8 mouse cellular contexts compared by ENCODE assay signal in the genomic region with DNA sequence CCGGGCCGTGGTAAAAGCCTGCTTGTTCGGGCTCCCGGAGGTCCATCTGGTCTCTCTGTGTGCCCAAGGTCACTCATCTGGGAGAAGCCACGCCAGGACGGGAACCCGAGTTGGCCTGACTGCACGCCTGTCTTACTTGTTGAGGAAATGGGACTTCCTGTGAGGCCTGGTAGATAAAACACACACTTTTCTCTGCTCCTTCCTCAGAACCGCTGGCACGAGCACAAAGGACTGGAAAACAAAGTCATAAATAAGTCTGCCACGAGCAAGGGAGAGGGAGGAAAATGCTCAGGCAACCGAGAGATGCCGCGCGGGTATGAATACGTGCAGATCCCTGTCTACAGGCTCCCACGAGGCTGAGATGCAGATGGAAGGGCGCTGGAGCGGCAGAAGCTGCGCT.
DNase-seq lines count a peak whose midpoint lies in the region; ATAC-seq lines count a peak whose summit lies in the region.

No protein-coding gene starts in this region.

- peak; percentile 61 for ATAC-seq in kidney, embryonic 14.5 days (ENCODE audit: low FRiP score, low TSS enrichment)

- peaks cover 12% of the 10 kb centered on the region; the same call in 1 of the 2 replicates for H3K4me1 ChIP-seq in kidney, embryonic 14.5 days (ENCODE audit: control insufficient read depth, insufficient read depth, low read length)

- peak overlapping the region; percentile 17; the same call in 1 of the 2 replicates for H3K4me2 ChIP-seq in kidney, embryonic 14.5 days (replicated peaks; ENCODE audit: low read depth, low read length)

- no peak overlapping the region for H3K4me3 ChIP-seq in kidney, embryonic 14.5 days (ENCODE audit: low read length)

- H3K27ac ChIP-seq in kidney, embryonic 14.5 days (ENCODE audit: low read depth, low read length), result peak overlapping the region; percentile 43; the same call in 1 of the 2 replicates

- H3K9ac ChIP-seq in kidney, embryonic 14.5 days (ENCODE audit: low read depth, low read length), result no peak overlapping the region

- DNase-seq in right cerebral cortex, postnatal 4 days, result peak; percentile 14
- DNase-seq in right cerebral cortex, adult 18-20 months, result no peak
- peak; percentile 33 to 59 for DNase-seq in heart, adult 9 months (ENCODE audit: low spot score in 2 of 2)
- DNase-seq in lung, postnatal 25 days (ENCODE audit: low spot score), result peak; percentile 75
- peak; percentile 34 for DNase-seq in thymus, postnatal 25 days
- DNase-seq in layer of hippocampus, adult 9-11 months, result no peak
- DNase-seq in left cerebral cortex, postnatal 36 days (ENCODE audit: low spot score in 2 of 2), result no peak

- no peaks in the 10 kb centered on the region for H3K36me3 ChIP-seq in kidney, embryonic 14.5 days (ENCODE audit: control insufficient read depth, insufficient read depth, low read length)

- WGBS in kidney, embryonic 14.5 days, result 16% methylated on average over 20 of the region's 20 CpGs

- no peaks in the 10 kb centered on the region for H3K9me3 ChIP-seq in kidney, embryonic 14.5 days (ENCODE audit: control insufficient read depth, low read length)

- intact Hi-C loops in left cerebral cortex, postnatal 36 days (cut with DNase I), result no loop called here

- H3K27me3 ChIP-seq in kidney, embryonic 14.5 days (ENCODE audit: control insufficient read depth, insufficient read depth, low read length), result no peaks in the 10 kb centered on the region

Comparison
In these comparisons a context has a peak if more than half of its experiments do, and no peak if none do; other contexts are left out.
1. DNase-seq: peak in right cerebral cortex, postnatal 4 days (single experiment), heart, adult 9 months (2 of 2), lung, postnatal 25 days (single experiment) and thymus, postnatal 25 days (single experiment); none in right cerebral cortex, adult 18-20 months (single experiment), layer of hippocampus, adult 9-11 months (single experiment) and left cerebral cortex, postnatal 36 days (0 of 2).